Mouse (Mus musculus) layer of hippocampus, adult 9-11 months (tissue): ENCODE results near the gene Tet1.

Experiments
- DNase-seq: peaks from one replicate; pipeline ENCODE4 v3.0.0; 2022

The Tet1 gene

GRCm38 (mm10) chr10:62886799-62887591 lies 21.8 kb downstream of the Tet1 start:
- no peak for DNase-seq

- no peak for DNase-seq
These were observed 22.6 kb downstream of the Tet1 start for GRCm38 (mm10) chr10:62885969-62886798.

- DNase-seq, result no peak
These were observed 23.3 kb downstream of the Tet1 start for GRCm38 (mm10) chr10:62885460-62885859.

DNA sequence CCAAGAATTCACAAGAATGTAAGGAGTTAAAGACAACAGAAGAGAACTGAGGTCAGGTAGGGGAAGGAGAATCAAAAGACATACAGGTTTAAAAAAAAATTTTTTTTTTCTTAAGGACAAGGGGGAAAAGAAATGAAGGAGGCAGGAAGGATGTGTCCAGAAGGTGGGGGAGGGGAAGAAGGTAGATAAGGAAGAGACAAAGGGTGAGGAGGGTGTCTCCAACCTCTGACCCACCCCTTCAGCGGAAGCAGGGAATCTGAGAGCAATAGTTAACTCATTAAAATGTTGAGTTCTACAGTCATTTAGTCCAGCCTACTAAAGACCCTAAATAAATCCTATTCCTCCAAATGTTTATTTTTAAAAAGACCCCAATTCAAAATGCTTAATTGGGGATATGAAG lies 24.3 kb downstream of the Tet1 start:
- DNase-seq, result no peak

- DNase-seq, result no peak
These were observed 24.8 kb downstream of the Tet1 start for GRCm38 (mm10) chr10:62883933-62884372.

GRCm38 (mm10) chr10:62881211-62881610 lies 27.6 kb downstream of the Tet1 start:
- DNase-seq, result no peak

GRCm38 (mm10) chr10:62878056-62878455 lies 30.7 kb downstream of the Tet1 start:
- no peak for DNase-seq

DNA sequence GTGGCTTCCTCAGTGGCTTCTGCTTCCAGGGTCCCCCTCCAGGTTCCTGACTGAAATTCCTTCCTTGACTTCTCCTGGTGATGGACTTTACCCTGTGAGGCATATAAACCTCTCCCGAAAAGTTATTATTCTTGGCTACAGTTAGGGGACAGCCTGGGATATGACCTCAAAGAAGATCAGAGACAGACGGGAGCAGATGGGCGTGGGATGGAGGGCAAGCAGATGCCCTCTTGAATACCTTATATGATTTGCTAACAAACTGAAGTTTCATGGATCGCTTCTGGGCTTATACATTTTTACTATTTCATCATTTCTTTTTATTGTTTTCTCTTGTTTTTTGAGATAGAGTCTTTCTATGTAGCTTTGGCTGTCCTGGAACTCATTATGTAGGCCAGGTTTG lies 33.2 kb downstream of the Tet1 start:
- DNase-seq, result no peak

DNA sequence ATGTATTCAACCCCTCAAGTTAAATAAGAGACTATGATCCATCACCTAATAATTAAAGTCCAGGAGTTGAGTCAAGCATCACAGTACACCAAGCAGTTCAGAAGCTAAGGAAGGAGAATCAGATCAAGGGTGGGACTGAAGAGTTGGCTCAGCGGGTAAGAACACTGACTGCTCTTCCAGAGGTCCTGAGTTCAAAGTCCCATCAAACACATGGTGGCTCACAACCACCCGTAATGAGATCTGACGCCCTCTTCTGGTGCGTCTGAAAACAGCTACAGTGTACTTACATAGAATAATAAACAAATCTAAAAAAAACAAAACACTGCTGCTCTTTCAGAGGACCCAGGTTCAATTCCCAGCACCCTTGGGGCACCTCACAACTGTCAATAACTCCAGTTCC lies 34.0 kb downstream of the Tet1 start:
- no peak for DNase-seq

GRCm38 (mm10) chr10:62866035-62866791 lies 42.6 kb downstream of the Tet1 start:
- peak; percentile 29 for DNase-seq

GRCm38 (mm10) chr10:62865167-62866034 lies 43.4 kb downstream of the Tet1 start:
- DNase-seq, result peak; percentile 95

DNA sequence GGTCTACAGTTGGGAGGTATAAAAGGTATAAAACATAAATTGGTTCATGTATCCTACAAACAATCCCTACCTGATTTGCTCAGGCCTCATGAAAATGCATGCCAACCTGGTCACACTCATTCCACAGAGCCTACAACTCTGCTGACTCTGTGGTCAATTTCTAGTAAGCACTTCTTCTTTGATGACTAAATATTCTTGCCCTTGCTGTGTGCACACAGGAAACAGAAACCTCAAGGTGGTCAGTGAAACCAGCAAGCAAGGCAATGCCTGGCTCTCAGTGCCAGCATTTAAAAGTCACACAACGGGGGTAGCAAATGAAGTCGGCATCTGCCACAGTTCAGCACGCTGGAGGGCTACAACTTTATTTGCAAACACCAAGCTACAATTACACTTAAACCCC lies 45.2 kb downstream of the Tet1 start:
- DNase-seq, result no peak

DNA sequence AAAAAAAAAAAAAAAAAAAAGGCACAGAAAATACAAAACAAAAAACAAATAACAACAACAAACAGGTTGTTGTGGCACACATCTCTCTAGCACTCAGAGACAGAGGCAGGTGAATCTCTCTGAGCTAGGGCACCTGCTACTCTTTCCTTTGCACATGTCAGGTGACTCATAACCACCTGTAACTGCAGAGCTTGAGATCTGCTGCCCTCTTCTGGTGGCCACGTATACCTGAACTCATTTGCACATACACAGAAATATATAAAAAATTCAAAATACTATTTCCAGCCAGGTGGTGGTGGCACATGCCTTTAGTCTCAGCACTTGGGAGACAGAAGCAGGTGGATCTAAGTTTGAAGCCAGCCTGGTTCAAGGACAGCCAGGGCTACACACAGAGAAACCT lies 46.4 kb downstream of the Tet1 start:
- DNase-seq, result no peak

DNA sequence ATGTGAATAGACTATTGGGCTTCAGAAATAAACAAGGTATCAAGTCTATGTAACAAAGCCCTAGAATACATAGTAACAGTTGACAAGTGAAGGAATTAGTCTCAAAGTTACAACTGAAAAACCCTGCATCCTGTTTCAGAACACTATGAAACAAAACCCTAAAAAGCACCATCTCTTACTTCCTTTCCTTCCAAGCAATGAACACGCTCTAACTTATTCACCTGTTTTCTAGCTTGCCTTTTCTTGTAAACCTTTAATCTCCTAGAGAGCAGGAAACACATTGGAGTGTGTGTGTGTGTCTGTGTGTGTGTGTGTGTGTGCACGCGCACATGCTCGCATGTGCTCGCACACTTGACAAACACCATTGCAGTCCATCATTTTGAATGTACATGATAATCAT lies 49.8 kb downstream of the Tet1 start:
- DNase-seq, result no peak

GRCm38 (mm10) chr10:62856690-62857290 lies 52.0 kb downstream of the Tet1 start:
- no peak for DNase-seq

- DNase-seq, result no peak
These were observed 53.8 kb downstream of the Tet1 start for GRCm38 (mm10) chr10:62854992-62855391.

DNA sequence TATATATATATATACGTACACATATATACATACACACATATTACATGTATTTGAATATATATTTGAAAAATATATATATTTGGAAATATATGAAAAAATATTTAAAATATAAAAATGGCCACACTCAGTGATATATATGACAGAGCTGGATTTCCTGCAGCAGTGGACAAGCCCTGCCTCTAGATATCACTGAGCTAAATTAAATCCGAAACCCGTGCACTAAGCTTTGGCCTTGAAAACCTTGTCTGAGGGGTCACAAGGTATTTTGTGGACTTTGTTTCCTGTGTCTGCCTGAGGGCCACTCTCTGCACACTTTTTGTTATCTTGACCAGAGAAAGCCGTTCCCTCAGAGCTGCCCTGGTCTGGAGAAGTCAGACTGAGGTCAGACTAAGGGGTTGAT lies 54.2 kb downstream of the Tet1 start:
- no peak for DNase-seq

DNA sequence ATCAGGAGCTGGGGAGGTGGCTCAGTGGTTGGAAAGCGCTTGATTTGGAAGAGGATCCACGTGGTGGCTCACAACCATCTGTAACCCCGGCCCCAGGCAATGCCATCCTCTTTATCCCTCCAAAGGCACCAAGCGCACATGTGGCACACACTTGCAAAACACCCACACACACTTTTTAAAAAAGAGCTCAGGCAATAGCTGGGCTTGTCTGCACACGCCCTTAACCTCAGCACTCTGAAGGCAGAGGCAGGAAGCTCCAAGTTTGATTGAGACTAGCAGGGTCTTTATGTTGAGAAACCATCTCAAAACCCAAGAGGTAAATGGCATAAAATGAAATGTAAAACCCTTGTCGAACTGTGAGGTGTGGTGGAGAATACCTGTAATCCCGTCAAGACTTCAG lies 57.2 kb downstream of the Tet1 start:
- no peak for DNase-seq

GRCm38 (mm10) chr10:62851025-62851424 lies 57.8 kb downstream of the Tet1 start:
- DNase-seq, result peak; percentile 75

- DNase-seq, result no peak
These were observed 60.0 kb downstream of the Tet1 start for GRCm38 (mm10) chr10:62848783-62849182.

- peak; percentile 51 for DNase-seq
These were observed 61.6 kb downstream of the Tet1 start for GRCm38 (mm10) chr10:62847069-62847626.
